8 mouse cellular contexts compared by ENCODE assay signal in genomic region chr11:60540002-60540610, GRCm38 (mm10). TPM values are rescaled to one million over a fixed set of nuclear protein-coding genes. Genes with fewer than 3 reads are reported as not detected.
DNase-seq lines count a peak whose midpoint lies in the region; ATAC-seq and TF ChIP-seq lines count a peak whose summit lies in the region.

No protein-coding gene starts in this region.

- no peak for TF ChIP-seq CTCF in heart, adult 2 months (IDR thresholded peaks at IDR 0.05)
- no peak for TF ChIP-seq CTCF in liver, postnatal 0 days (IDR thresholded peaks at IDR 0.05; ENCODE audit: low read depth)

- WGBS in heart, adult 2 months = 5% methylated on average over 4 of the region's 4 CpGs
- 14% methylated on average over 4 of the region's 4 CpGs for WGBS in liver, postnatal 0 days (ENCODE audit: insufficient replicate concordance)
- 5% methylated on average over 4 of the region's 4 CpGs for WGBS in stomach, embryonic 15.5 days

- no peaks in the 10 kb centered on the region for H3K9me3 ChIP-seq in liver, postnatal 0 days (ENCODE audit: low read length)
- H3K9me3 ChIP-seq in stomach, embryonic 15.5 days = no peaks in the 10 kb centered on the region

- H3K36me3 ChIP-seq in heart, adult 2 months (ENCODE audit: control insufficient read depth, insufficient read depth, low read length) = peaks cover 45% of the 10 kb centered on the region
- peaks cover 10% of the 10 kb centered on the region; the same call in 1 of the 2 replicates for H3K36me3 ChIP-seq in liver, postnatal 0 days (replicated peaks; ENCODE audit: insufficient read depth, low read length)
- H3K36me3 ChIP-seq in stomach, embryonic 15.5 days = no peaks in the 10 kb centered on the region

- no peak for TF ChIP-seq POLR2A in heart, adult 2 months (IDR thresholded peaks at IDR 0.05; ENCODE audit: insufficient read depth, low read depth, low read length)

- peak overlapping the region; percentile 84 for H3K4me3 ChIP-seq in heart, adult 2 months
- H3K4me3 ChIP-seq in liver, postnatal 0 days (ENCODE audit: low read depth, low read length) = peak overlapping the region; percentile 64
- H3K4me3 ChIP-seq in stomach, embryonic 15.5 days (replicated peaks) = peak overlapping the region; percentile 32

- intact Hi-C loops in heart, postnatal 25 days (cut with DNase I) = no loop called here
- intact Hi-C loops in heart, adult 2 months (cut with DNase I) = no loop called here

- H3K27ac ChIP-seq in heart, adult 2 months = peak overlapping the region; percentile 31
- H3K27ac ChIP-seq in liver, postnatal 0 days (ENCODE audit: low read depth) = peak overlapping the region; percentile 30; the same call in 1 of the 2 replicates
- H3K27ac ChIP-seq in stomach, embryonic 15.5 days = no peak overlapping the region

- H3K27me3 ChIP-seq in heart, adult 2 months (ENCODE audit: control insufficient read depth, insufficient read depth, low read length) = no peaks in the 10 kb centered on the region
- H3K27me3 ChIP-seq in liver, postnatal 0 days (ENCODE audit: insufficient read depth, low read length) = no peaks in the 10 kb centered on the region
- H3K27me3 ChIP-seq in stomach, embryonic 15.5 days (replicated peaks) = no peaks in the 10 kb centered on the region

- ATAC-seq in liver, postnatal 0 days = no peak
- ATAC-seq in stomach, embryonic 15.5 days (ENCODE audit: insufficient read depth, low FRiP score, low read depth) = no peak

- DNase-seq in heart, adult 18-20 months = peak; percentile 52 to 54
- DNase-seq in heart, postnatal 25 days (ENCODE audit: low spot score) = no peak
- DNase-seq in adrenal gland, postnatal 14 days = peak; percentile 59
- peak; percentile 30 to 42 for DNase-seq in heart, adult 2 months
- DNase-seq in kidney, adult 8-10 months = peak; percentile 54 to 65
- no peak for DNase-seq in liver, postnatal 0 days
- no peak for DNase-seq in natural killer cell, adult 2 months (ENCODE audit: low spot score in 2 of 2)

- H3K4me1 ChIP-seq in heart, adult 2 months (ENCODE audit: control insufficient read depth, insufficient read depth, low read length) = peaks cover 6% of the 10 kb centered on the region
- peaks cover 48% of the 10 kb centered on the region for H3K4me1 ChIP-seq in liver, postnatal 0 days (ENCODE audit: insufficient read depth)
- H3K4me1 ChIP-seq in stomach, embryonic 15.5 days = peaks cover 26% of the 10 kb centered on the region

- H3K4me2 ChIP-seq in liver, postnatal 0 days (ENCODE audit: low read depth, low read length) = peak overlapping the region; percentile 98
- H3K4me2 ChIP-seq in stomach, embryonic 15.5 days = peak overlapping the region; percentile 88

- peak overlapping the region; percentile 49; the same call in 1 of the 2 replicates for H3K9ac ChIP-seq in heart, adult 2 months (ENCODE audit: low read depth, low read length)
- peak overlapping the region; percentile 53 for H3K9ac ChIP-seq in liver, postnatal 0 days (replicated peaks)
- H3K9ac ChIP-seq in stomach, embryonic 15.5 days = no peak overlapping the region; the same call in 1 of the 2 replicates

- peaks cover 9% of the 10 kb centered on the region for H3K79me2 ChIP-seq in heart, adult 2 months (replicated peaks; ENCODE audit: control insufficient read depth, insufficient read depth, low read length)

- no peak for TF ChIP-seq EP300 in heart, adult 2 months (IDR thresholded peaks at IDR 0.05; ENCODE audit: insufficient read depth, low read depth, low read length)
- no peak for TF ChIP-seq EP300 in liver, postnatal 0 days (IDR thresholded peaks at IDR 0.05; ENCODE audit: low read depth)

RNA-seq across cellular contexts. Expression of gene Alkbh5, which starts 3.9 kb away (rescaled TPM):
- total RNA-seq in heart, adult 18-20 months (2021) = 10 to 100 TPM; 77.6 to 82.0 TPM
- total RNA-seq in heart, postnatal 25 days (2021) = 10 to 100 TPM; 72.8 to 82.5 TPM
- total RNA-seq in adrenal gland, postnatal 14 days (2021) = 79.2 and 81.5 TPM in 2 replicates
- total RNA-seq in heart, adult 2 months (2021) = 10 to 100 TPM; 80.1 to 90.3 TPM
- polyA plus RNA-seq in heart, adult 2 months (2012; rRNA removed) = 24.0 and 36.7 TPM in 2 replicates
- polyA plus RNA-seq in liver, postnatal 0 days (2015; fragmentation: Nextera tagmentation; extraction: Ambion mirVana) = 16.7 and 19.1 TPM in 2 replicates
- 40.9 and 41.2 TPM in 2 replicates for polyA plus RNA-seq in stomach, embryonic 15.5 days (2015; fragmentation: Nextera tagmentation; extraction: Ambion mirVana)

Comparison
In these comparisons a context has a peak if more than half of its experiments do, and no peak if none do; other contexts are left out.
1. DNase-seq: peak in heart, adult 18-20 months (2 of 2), adrenal gland, postnatal 14 days (single experiment), heart, adult 2 months (2 of 2) and kidney, adult 8-10 months (2 of 2); none in heart, postnatal 25 days (single experiment), liver, postnatal 0 days (single experiment) and natural killer cell, adult 2 months (0 of 2).
2. H3K4me3 ChIP-seq: peak in every context shown above with its lines; median percentile 84 in heart, adult 2 months; 64 in liver, postnatal 0 days; 32 in stomach, embryonic 15.5 days.